Mouse (Mus musculus): ENCODE measurements around the gene Rras.

The Rras gene

DNA sequence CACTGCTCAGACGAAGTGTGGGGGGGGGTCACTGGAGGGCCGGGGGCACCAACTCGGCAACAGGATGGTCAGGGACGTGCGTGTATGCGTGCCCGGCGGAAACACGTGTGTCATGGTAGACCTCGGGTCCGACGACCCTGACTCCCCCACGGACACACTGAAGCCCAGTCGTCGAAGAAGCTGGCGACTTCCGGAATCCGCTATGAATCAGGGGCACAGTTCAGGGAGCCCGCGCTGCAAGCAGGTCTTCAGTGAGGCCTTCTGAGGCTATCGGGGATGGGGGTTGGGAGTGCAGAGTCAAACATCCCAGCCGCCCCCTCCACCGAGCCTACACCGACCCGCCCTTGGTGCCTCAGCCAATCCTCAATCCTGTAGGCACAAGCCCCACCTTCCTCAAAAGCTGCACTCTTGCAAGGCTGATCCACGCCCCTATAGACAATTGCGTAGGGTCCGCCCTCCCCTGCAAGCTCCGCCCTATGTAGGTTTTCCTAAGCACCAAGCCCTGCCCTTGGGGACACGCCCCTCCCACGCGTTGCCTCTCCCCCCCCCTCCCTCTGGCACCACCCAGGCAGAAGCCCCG is 36.3 kb downstream of the Rras start:
- DNase-seq, result peak; percentile 91 to 95

DNA sequence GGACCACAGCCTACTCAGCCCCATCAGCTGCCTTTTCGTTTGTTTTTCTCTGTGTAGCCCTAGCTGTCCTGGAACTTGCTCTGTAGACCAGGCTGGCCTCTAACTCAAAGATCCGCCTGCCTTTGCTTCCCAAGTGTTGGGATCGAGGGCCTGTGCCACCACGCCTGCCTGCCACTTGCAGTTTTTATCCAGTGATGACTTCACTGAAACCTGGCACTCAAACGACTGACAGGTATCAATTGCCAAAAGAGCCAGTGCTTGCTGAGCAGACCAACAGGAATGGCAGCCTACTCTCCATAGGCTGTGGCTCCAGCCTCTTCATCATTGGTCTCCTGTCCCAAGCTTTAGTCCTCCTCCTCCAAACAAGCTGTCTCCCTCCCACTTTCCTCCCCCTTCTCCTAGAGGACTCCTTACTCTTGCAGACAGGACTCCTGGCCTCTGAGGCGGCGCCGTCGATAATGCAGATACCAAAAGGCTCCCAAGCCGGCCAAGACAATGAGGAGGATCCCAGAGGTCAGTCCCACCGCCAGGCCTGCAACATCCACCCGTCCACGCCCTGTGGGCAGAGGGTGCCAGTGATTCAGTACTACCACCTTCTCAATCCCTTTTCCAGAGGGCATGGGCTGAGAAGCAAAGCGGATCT is 38.7 kb downstream of the Rras start:
- DNase-seq, result no peak

DNA sequence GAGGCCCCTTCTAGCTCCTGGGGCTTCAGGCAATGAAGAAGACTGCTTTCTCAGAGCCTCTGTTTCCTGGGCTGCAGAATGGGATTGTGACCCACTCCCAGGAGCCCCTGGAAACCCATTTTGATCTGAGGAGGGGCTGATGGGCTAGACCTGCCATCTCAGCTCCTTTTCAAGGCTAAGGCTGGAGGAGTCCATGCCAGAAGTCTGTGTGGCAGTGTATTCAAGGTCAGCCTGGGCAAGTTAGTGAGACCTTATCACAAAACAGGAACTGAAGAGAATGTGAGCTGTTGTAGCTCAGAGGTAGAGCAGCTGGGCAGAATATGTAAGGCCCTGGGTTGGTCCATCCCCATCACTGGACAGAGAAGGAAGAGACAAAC is 39.2 kb downstream of the Rras start:
- DNase-seq, result no peak

DNA sequence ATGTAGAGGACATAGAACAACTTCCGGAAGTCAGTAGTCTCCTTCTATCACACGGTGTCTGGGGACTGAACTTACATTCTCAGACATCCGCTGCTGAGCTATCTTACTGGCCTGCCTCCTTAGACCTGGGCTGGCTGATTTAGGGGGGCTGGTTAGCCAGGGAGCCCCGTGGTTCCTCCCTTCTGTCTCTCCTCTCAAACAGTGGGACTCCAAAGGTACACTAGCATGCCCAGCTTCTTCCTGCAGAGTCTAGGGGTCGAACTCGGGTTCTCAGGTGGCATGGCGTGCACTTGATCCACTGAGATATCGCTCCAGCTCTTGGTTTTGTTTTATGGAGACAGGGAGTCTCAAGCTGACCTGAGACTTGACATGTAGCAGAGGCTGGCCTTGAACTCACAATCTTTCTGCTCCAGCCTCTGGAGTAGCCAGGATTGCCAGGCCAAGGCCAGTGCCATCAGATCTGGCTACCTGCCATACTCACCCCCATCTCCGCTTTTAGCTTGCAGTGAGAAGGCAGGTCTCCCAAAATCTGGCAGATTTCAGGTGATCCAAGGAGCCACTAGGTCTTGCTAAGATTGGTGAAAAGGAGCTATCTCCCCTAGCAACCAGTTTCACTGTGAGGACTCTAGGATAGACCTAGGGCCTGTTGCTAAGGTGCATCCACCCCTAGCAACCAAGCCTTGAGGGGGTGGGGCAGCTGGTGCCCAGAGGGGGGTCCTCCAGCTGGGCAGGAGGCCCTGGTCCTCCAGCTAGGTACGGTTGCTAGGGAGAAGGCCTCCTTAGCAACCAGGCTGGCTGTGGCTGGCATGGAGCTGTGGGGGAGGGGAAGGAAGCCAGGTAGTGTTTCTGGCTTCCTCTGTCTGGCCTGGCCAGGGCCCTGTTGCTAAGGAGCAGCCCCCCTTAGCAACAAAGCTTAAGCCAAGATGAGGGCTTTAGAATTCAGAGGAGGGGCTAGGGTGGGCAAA is 41.1 kb downstream of the Rras start:
- DNase-seq, result no peak

DNA sequence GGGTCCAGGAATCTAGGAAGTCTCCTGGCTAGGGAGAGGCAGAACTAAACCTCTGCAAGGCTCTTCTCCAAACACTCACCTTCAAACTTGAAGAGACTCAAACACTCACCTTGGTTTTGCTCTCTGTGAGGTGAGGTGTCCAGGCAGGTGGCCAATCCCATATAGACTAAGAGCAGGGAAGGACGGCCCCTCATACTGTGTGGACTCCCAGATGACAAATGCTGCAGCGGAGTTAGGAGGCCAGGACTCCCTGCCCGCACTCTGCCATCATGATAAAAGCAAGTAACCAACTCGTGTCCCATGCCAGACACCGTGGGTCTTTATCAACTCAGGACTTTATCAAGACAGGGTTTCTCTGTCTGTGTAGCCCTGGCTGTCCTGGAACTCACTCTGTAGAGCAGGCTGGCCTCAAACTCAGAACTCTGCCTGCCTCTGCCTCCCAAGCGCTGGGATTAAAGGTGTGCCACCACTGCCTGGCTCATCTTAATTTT is 42.9 kb downstream of the Rras start:
- DNase-seq, result no peak

DNA sequence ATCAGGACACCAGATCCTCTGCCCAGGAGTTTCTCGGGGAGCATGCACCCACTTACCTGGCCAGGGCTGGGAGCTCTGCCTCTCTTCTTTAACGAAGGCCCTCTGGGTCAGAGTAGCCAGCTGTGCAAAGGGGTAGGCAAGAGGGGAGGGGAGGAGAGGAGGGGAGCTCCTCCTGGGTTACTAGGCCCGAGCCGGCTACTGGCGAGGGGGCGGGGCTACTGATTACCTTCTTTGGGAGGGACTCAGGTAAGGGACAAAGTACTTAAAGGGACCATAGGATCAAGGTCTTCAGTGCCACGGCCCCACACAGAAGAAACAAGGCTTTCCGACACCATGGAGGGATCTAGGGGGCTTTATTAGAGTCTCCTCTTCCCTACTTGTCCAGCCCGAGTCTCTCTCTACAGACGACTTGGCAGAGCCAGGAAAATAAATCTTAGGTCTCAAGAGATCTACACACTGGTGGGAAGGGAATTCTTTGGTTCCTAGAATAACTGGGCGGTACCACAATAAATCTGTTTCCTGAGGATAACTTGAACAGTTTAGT is 43.8 kb downstream of the Rras start:
- DNase-seq, result peak in 1 of 2 experiments; percentile 18

DNA sequence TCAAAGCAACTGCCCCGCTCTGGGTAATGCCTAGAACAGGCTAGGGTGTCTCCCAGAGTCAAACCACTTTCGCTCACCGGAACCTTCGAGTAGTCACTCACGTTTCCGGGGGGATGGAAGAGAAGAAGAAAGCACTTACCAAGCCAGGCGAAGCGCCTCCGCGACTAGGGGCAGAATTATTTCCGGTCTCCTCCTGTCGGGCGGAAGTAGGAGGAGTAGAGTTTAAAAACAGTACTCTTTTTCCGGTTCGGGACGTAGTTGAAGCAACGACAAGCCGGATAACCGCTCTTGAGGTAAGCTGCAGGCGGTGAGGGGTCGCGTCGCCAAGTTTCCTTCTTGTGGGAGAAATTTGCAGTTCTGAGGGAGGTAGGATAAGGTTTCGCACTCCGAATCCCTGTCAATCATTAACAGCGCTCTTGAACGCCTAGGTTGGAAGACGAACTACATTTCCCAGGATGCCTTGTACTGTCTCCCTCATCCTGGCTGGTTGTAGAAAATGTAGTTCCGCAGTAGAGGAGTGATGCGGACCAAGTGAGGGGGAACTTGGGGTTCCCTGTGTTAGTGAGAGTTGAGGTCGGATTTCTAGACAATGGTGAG is 44.6 kb downstream of the Rras start, which contains the start of the genes Nosip and Prrg2:
Gene Nosip, plus strand, starts transcription at position 191 of the 597 bp plus-strand sequence.
Gene Prrg2, minus strand, starts transcription at position 439 of the 597 bp plus-strand sequence.
- DNase-seq, result peak; percentile 95 to 96

DNA sequence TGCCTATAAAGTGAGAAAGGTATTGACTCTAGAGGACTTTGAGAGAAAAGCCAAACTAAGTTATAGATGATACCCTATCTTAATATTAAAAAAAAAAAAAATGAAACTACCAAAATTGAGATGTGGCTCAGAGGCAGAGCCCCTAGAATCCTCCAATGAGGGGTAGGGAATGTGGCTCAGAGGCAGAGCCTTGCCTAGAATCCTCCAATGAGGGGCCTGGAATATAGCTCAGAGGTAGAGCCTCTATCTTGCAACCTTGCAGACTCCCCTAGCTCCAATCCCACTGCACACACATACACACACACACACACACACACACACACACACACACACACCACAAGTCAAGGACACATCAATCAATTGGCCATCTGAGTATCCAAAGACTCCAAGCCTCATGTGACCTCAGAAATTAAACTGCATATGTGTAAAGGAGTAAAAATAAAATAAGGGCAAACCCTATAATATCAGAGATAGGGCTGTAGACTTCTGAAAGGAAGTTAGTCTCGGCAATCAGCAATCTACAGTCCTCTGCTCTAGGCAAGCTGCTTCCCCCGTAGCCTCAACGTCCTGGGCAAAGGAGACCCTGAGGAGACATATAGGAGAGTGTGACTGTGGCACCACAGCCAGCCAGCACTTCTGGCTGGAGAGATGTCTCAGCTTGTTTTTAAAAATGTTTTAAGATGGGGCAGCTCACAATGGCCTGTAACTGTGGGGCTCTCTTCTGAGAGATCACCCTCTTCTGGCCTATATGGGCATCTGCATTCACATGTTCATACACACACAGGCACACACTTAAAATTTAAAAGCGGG is 49.6 kb downstream of the Rras start:
- DNase-seq, result no peak

DNA sequence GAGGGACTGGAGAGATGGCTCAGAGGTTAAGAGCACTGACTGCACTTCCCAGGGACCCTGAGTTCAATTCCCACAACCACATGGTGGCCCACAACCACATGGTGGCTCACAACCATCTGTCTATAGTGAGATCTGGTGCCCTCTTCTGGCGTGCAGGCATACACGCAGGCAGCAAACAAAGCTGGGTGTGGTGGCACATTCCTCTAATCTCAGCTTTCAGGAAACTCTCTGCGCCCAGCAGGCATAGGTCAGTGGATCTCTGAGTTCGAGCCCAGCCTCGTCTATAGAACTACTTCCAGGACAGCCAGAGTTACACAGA is 50.2 kb downstream of the Rras start:
- peak; percentile 62 to 63 for DNase-seq

DNA sequence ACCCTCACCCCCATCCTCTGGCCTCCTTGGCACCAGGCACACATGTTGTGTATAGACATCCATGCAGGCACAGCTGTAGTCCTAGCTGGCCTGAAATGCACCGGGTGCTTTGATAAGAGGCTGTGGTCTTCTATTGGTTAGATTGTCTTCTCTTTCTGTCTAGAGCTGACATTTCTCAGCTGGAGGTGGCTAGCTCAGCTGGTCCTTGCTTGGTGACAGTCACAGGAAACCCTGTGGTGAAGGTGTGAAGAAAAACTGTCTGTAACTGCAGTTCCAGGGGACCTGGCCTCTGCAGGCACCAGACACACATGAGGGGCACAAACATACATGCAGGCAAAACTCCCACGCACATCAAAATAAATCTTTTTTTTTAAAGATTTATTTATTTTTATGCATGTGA is 51.9 kb downstream of the Rras start:
- DNase-seq, result no peak
